Mouse (Mus musculus) frontal cortex, adult (tissue): ENCODE measurements around the gene D430041D05Rik.

Source experiments
- ATAC-seq: cut with Nextera tagmentation; 2 replicates; pipeline ENCODE4 v1.9.2; 2017; ENCODE audit warnings: mild to moderate bottlenecking, moderate library complexity, mixed read lengths; ENCODE audit not compliant: low TSS enrichment

D430041D05Rik gene

GRCm38 (mm10) chr2:104410963-104411545 lies at the start of gene D430041D05Rik:
Gene D430041D05Rik, minus strand, starts transcription at chr2:104411013.
- no peak for ATAC-seq

DNA sequence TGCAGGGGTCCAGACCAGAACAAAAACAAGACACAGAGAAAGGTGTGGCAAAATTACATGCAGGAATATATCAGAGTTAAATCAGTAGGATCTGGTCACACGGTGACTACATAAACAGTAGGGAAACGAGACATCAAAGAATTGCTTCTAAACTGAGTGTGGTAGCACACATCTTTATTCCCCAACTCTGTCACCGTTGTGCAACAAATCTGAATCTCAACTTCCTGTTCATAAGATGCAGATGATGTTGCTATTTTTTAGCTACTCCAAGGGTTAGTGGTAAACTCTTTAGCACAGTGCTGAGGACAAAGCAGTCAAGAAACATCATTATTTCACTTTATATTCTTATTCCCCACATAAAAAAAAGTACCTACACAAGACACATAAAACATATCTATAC lies 49.2 kb upstream of the D430041D05Rik start:
- ATAC-seq = no peak

GRCm38 (mm10) chr2:104458569-104459332 lies 47.9 kb upstream of the D430041D05Rik start:
- ATAC-seq = peak; percentile 81

GRCm38 (mm10) chr2:104457106-104457505 lies 46.3 kb upstream of the D430041D05Rik start:
- no peak for ATAC-seq

DNA sequence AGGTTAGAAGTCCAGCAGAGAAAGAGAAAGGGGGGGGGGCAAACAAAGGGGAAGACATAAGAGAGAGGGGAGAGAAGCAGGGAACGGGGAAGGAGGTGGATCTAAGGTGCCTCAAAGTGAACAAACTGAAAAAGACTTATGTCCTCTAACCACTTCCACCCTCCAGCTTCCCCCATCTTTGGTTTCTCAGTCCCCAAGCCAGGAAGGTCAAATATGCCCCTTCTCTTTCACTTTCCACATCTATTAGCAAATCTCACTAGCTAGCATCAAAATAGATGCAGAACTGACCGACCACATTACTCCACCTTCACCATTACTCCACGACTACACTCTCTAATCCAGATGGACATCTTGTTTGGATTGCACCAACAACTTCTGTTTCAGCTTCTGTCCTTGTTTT lies 39.9 kb upstream of the D430041D05Rik start:
- no peak for ATAC-seq

- no peak for ATAC-seq
Observed at GRCm38 (mm10) chr2:104449191-104449590, 38.4 kb upstream of the D430041D05Rik start.

GRCm38 (mm10) chr2:104448201-104448600 lies 37.4 kb upstream of the D430041D05Rik start:
- ATAC-seq = no peak

GRCm38 (mm10) chr2:104446016-104446415 lies 35.2 kb upstream of the D430041D05Rik start:
- ATAC-seq = no peak

DNA sequence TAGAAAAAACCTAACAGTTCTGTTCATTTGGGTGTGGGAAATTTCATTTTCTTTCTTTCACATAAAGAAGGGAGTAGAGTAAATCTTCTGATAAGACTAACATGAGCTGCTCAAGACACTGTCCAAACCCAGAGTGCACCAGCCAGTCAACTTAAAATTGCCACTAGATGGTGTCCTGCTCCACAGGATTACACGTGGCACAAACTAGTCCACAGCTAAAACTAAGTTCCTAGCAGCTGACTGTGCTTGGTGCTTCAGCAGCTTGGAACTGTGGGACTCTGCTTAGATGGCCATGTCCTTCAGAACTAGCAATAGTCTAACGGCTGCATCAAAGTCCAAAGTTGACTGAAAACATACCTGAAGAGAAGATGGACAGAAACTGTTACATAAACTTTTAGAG lies 34.0 kb upstream of the D430041D05Rik start:
- ATAC-seq = peak; percentile 89

GRCm38 (mm10) chr2:104442341-104442740 lies 31.5 kb upstream of the D430041D05Rik start:
- ATAC-seq = no peak

DNA sequence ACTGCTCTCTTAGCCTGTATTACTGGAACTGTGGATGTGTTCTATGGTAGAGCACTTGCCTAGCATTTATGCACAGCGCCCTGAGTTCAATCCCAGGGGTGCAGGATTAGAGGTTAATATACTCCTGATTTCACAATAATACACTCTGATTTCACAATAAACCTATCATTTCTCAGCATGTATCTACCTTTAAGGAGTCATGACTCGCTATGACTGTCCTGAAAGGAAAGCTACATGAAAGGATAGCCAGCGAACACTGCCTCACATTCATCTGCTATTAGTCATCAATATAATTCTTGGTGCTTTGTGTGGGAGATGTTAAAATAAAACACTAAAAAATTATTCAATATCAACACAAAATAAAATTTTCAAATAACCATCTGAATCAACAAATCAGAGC lies 25.4 kb upstream of the D430041D05Rik start:
- ATAC-seq = no peak

GRCm38 (mm10) chr2:104431067-104431466 lies 20.3 kb upstream of the D430041D05Rik start:
- no peak for ATAC-seq

DNA sequence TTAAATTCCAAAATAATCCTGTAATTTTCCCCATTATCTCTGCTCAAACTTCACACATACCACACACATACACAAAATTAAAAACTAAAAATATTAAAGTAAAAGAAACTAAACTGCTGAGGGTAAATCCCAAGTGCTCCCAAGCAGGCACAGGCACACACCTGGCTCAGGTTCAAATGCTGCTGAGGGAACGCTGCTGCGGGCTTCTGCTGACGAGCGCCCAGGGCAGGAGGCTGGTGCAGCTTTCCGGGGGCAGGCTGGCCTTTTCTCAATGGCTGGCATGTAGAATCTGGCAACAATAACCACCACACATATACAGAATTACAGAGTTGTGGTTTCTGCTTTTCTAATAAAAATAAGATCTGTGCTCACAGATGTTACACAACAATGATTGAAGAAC lies 19.8 kb upstream of the D430041D05Rik start:
- ATAC-seq = no peak

GRCm38 (mm10) chr2:104426112-104426511 lies 15.3 kb upstream of the D430041D05Rik start:
- no peak for ATAC-seq

- ATAC-seq = peak; percentile 67
Observed at GRCm38 (mm10) chr2:104422230-104422629, 11.4 kb upstream of the D430041D05Rik start.

- ATAC-seq = 0 out of 2 replicates have a peak, but pooled peaks have one; percentile 10
Observed at GRCm38 (mm10) chr2:104420805-104421204, 10.0 kb upstream of the D430041D05Rik start.

- no peak for ATAC-seq
Observed at GRCm38 (mm10) chr2:104419999-104420398, 9.2 kb upstream of the D430041D05Rik start.

- ATAC-seq = no peak
Observed at GRCm38 (mm10) chr2:104419411-104419810, 8.6 kb upstream of the D430041D05Rik start.

GRCm38 (mm10) chr2:104413011-104413410 lies 2.2 kb upstream of the D430041D05Rik start:
- ATAC-seq = peak; percentile 38

DNA sequence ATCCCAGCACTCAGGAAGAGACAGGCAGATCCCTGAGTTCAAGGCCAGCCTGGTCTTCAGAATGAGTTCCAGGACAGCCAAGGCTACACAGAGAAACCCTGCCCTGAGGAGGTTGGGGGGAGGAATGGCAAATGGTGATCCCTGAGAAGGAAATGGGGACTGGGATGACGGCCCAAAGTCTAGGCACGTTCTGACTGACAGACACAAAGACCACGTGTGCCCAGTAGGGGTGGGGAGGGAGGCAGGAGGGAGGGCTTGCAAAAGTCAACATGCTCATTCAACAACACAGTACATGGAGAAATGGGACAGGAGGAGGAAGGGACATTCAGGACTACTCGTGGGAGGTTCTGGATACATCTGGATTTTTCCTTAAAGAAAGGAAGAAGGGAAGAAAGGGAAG lies 1.7 kb upstream of the D430041D05Rik start:
- no peak for ATAC-seq

- ATAC-seq = no peak
Observed at GRCm38 (mm10) chr2:104411806-104412205, 993 bp upstream of the D430041D05Rik start.

GRCm38 (mm10) chr2:104409851-104410821 lies 677 bp downstream of the D430041D05Rik start:
- ATAC-seq = peak; percentile 45
